Mouse (Mus musculus) midbrain, embryonic 14.5 days (tissue): ENCODE data around the gene Wdr82. TPM values are rescaled to one million over a fixed set of nuclear protein-coding genes. Genes with fewer than 3 reads are reported as not detected.

Experiments used
- ATAC-seq: fragments of 200-750 bp; cut with Nextera tagmentation; 2 replicates; pipeline ENCODE4 v1.8.0; 2017; ENCODE audit warnings: moderate number of reproducible peaks, moderate library complexity; ENCODE audit not compliant: low FRiP score, low TSS enrichment
- DNase-seq: peaks from one replicate; pipeline ENCODE4 v3.0.0-alpha.2; 2015
- H3K27ac ChIP-seq: fragments of 300-500 bp; sonication (generic); replicated peaks from 2 replicates; pipeline ENCODE4 v1.5.1; 2014; ENCODE audit warnings: mild to moderate bottlenecking, low read depth, low read length, moderate library complexity
- H3K27me3 ChIP-seq: fragments of 300-500 bp; sonication (generic); 2 replicates; pipeline ENCODE4 v1.6.1; 2014; ENCODE audit warnings: low read length, control low read depth, mixed read lengths; ENCODE audit not compliant: control insufficient read depth, insufficient read depth
- H3K36me3 ChIP-seq: fragments of 300-500 bp; sonication (generic); 2 replicates; pipeline ENCODE4 v1.6.1; 2014; ENCODE audit warnings: low read length, control low read depth; ENCODE audit not compliant: control insufficient read depth, insufficient read depth
- H3K4me1 ChIP-seq: fragments of 300-500 bp; sonication (generic); 2 replicates; pipeline ENCODE4 v1.6.1; 2014; ENCODE audit warnings: mild to moderate bottlenecking, antibody characterized with exemption, low read length, control low read depth; ENCODE audit not compliant: control insufficient read depth, insufficient read depth
- H3K4me2 ChIP-seq: fragments of 300-500 bp; sonication (generic); 2 replicates; pipeline ENCODE4 v1.6.1; 2014; ENCODE audit warnings: mild to moderate bottlenecking, low read length, moderate library complexity
- H3K4me3 ChIP-seq: fragments of 300-500 bp; sonication (generic); replicated peaks from 2 replicates; pipeline ENCODE4 v1.5.1; 2014; ENCODE audit warnings: low read depth, low read length
- H3K9ac ChIP-seq: fragments of 300-500 bp; sonication (generic); replicated peaks from 2 replicates; pipeline ENCODE4 v1.6.1; 2014; ENCODE audit warnings: mild to moderate bottlenecking, low read length, moderate library complexity
- H3K9me3 ChIP-seq: fragments of 300-500 bp; sonication (generic); 2 replicates; pipeline ENCODE4 v1.6.1; 2016; ENCODE audit warnings: low read length, control low read depth, mixed read lengths; ENCODE audit not compliant: control insufficient read depth
- WGBS: fragments of 180-500 bp; shearing (Covaris S2); extraction: QIAGEN DNeasy Blood & Tissue Kit; methylation state at CpG from one replicate; pipeline ENCODE4 v1.1.7; 2014; 5-methylcytosine and 5-hydroxymethylcytosine counted together
- microRNA counts: library from miRNA; unstranded; fragments of <30 nt; microRNA quantifications from one replicate; lab custom pipeline; 2016
- microRNA-seq: library from miRNA; unstranded; fragments of <30 nt; microRNA quantifications from one replicate; pipeline ENCODE4, GENCODE M21; 2016
- polyA plus RNA-seq: library from polyadenylated mRNA; unstranded; fragments of >200 nt; fragmentation: Nextera tagmentation; extraction: Ambion mirVana; gene quantifications from 2 replicates; pipeline ENCODE4 v1.2.1, GENCODE M21; 2014

Wdr82 gene
- polyA plus RNA-seq, 1 experiment from 2014 or later = 54.0 TPM

DNA sequence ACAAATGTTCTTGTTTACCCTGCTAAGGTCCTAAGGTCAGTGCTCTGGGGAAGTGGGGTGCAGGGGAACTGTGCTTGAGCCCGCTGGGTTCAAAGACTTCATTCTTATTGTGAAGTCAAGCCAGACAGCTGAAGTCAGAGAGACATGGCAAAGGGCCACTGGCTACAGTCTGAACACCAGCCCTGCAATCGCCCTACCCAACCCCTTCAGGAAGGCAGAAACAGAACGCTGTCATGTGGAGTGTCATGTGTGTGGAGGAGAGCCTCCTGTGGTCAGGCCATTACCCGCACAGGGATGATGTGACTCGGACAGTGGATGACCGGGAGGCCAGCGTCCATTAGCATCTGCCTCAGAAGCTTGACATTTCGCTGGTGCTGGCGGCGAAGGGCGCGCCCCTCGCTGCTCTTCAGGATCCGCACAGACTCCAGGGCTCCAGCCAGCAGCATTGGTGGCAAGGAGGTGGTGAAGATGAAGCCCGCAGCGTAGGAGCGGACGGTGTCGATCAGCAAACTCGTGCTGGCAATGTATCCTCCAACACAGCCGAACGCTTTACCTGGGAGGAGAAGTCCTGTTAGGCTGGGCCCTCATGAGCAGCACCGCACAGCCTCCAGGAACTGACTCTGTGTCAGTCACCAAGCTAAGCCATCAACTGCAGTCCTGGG lies 65.6 kb downstream of the Wdr82 start:
- ATAC-seq = no peak
- Histone ChIP-seq H3K27ac (no peak overlapping the region), H3K4me3 (no peak overlapping the region), H3K4me2 (no peak overlapping the region), H3K36me3 (peaks cover 85% of the 10 kb centered on the region), H3K9ac (no peak overlapping the region), H3K27me3 (no peaks in the 10 kb centered on the region), H3K4me1 (no peaks in the 10 kb centered on the region), H3K9me3 (no peaks in the 10 kb centered on the region)
- no peak for DNase-seq
- 93% methylated on average over 23 of the region's 23 CpGs for WGBS

DNA sequence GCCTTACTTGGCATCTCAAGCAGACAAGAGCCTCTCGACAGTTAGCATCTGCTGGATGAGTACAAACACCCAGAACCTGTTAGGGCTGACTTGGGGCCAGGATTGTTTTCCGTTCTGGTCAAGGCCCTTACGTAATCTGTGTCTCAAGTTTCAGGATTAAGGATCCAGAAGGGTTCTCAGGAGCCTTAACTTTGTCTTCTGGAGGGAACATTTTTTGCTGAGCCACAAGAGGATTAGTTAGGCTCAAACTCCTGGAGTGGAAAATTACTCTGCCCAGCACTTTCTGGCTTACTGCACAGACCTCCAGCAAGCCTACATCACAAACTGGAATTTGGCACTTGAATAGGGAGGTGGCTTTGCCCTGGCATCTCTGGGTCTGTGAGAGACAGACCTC lies 66.1 kb downstream of the Wdr82 start:
- no peak overlapping the region for H3K27ac ChIP-seq
- ATAC-seq (no peak), DNase-seq (no peak)
- peaks cover 90% of the 10 kb centered on the region for H3K36me3 ChIP-seq
- H3K4me1 ChIP-seq = no peaks in the 10 kb centered on the region
- no peak overlapping the region for H3K9ac ChIP-seq
- no peak overlapping the region for H3K4me2 ChIP-seq
- no peaks in the 10 kb centered on the region for H3K9me3 ChIP-seq
- H3K4me3 ChIP-seq = no peak overlapping the region
- no peaks in the 10 kb centered on the region for H3K27me3 ChIP-seq
- 66% methylated on average over 3 of the region's 3 CpGs for WGBS

DNA sequence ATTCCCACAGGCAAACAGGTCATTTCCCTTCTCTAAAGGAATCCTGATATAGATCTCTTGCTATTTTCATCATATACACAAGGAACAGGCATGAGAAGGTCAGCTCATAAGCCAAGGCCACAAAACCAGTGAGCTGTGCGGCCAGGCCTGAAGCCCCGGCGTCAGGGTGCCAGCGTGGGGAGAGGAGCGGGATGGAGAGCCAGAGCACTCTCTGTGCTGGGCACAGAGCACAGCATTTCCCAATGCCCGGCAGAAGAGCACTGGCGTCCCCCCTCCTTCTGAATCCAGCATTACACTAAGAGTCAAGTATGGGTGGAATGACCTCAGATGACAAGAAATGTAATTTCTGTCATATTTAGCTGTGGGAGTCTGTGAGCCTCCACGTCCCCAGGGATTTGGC lies 66.7 kb downstream of the Wdr82 start:
- no peaks in the 10 kb centered on the region for H3K9me3 ChIP-seq
- ATAC-seq = no peak
- no peak overlapping the region for H3K9ac ChIP-seq
- H3K27me3 ChIP-seq = no peaks in the 10 kb centered on the region
- 84% methylated on average over 8 of the region's 8 CpGs for WGBS
- H3K4me2 ChIP-seq = no peak overlapping the region
- no peak overlapping the region for H3K4me3 ChIP-seq
- DNase-seq = no peak
- peaks cover 96% of the 10 kb centered on the region for H3K36me3 ChIP-seq
- no peak overlapping the region for H3K27ac ChIP-seq
- H3K4me1 ChIP-seq = no peaks in the 10 kb centered on the region

DNA sequence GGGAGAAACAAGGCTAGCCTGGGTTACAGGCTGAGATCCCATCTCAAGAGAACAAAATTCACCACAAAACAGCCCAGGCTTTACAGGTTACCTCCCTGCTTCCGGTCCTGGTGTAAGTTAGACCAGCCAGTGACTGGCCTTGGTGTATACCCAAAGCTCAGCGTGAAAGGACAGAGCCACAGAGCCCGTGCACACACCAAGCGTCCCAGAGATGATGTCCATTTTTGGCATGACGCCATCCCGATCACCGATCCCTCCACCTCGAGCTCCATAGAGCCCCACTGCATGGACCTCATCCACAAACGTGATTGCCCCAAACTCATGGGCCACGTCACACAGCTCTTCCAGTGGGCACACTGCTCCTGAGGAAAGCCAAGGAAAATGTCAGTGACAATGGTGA lies 67.2 kb downstream of the Wdr82 start:
- ATAC-seq (no peak), DNase-seq (no peak)
- 96% methylated on average over 10 of the region's 10 CpGs for WGBS
- Histone ChIP-seq H3K27me3 (no peaks in the 10 kb centered on the region), H3K36me3 (peaks cover 98% of the 10 kb centered on the region), H3K9me3 (no peaks in the 10 kb centered on the region), H3K4me2 (no peak overlapping the region), H3K4me1 (no peaks in the 10 kb centered on the region), H3K4me3 (no peak overlapping the region), H3K9ac (no peak overlapping the region), H3K27ac (no peak overlapping the region)

MicroRNAs encoded within 50 kb of the gene (microRNA counts, 519-probe panel; counts per million panel counts)
- microRNA mmu-let-7g (lab: Ali Mortazavi, UCI) = 7,499 counts per million, percentile 93 among the panel's probes with 10 or more counts

Small RNA genes within 50 kb of the gene (microRNA-seq; reads per million reads assigned to microRNA genes)
- 468 reads per million, percentile 72 among the genes with 10 or more reads in this experiment for gene Mir135a-1
- 59,820 reads per million, percentile 100 among the genes with 10 or more reads in this experiment for gene Mirlet7g

Other genes with a start within 250 kb of the Wdr82 start
- 0.11 and 0.18 TPM in 2 replicates for gene Col6a5, start 210.3 kb upstream of the Wdr82 start, polyA plus RNA-seq
- 0.38 and 0.81 TPM in 2 replicates for gene Col6a4, start 74.1 kb upstream of the Wdr82 start, polyA plus RNA-seq
- 4.6 and 6.8 TPM in 2 replicates for gene Glyctk, start 12.8 kb upstream of the Wdr82 start, polyA plus RNA-seq
- gene Ppm1m, start 28.8 kb downstream of the Wdr82 start, polyA plus RNA-seq = 11.3 and 13.1 TPM in 2 replicates
- 46.4 and 55.4 TPM in 2 replicates for gene Twf2, start 32.2 kb downstream of the Wdr82 start, polyA plus RNA-seq
- 0.08 and 0.09 TPM in 2 replicates for gene Tlr9, start 51.7 kb downstream of the Wdr82 start, polyA plus RNA-seq
- gene Alas1, start 77.7 kb downstream of the Wdr82 start, polyA plus RNA-seq = 93.0 and 101 TPM in 2 replicates
- 7.1 and 8.4 TPM in 2 replicates for gene Poc1a, start 110.1 kb downstream of the Wdr82 start, polyA plus RNA-seq
- gene Dusp7, start 197.7 kb downstream of the Wdr82 start, polyA plus RNA-seq = 16.2 and 19.9 TPM in 2 replicates